Mouse (Mus musculus) cortical plate, adult 2 months (tissue): ENCODE measurements at regions not wholly inside any gene's neighbourhood (a gene's known extent, or its start where the extent isn't known, plus 50 kb on each side); places are given as distances from the start of the nearest gene placed in this dataset.

Source experiments
- H3K27ac ChIP-seq: fragments of 200-500 bp; 2 replicates; pipeline ENCODE4 v1.5.1; 2012; ENCODE audit warnings: low read length, control low read depth, inconsistent platforms; ENCODE audit not compliant: insufficient read depth
- H3K4me1 ChIP-seq: fragments of 200-500 bp; 2 replicates; pipeline ENCODE4 v1.6.1; 2011; ENCODE audit warnings: low read length; ENCODE audit not compliant: control insufficient read depth, insufficient read depth
- H3K4me3 ChIP-seq: fragments of 200-500 bp; 2 replicates; pipeline ENCODE4 v1.5.1; 2011; ENCODE audit warnings: mild to moderate bottlenecking, low read length, control low read depth; ENCODE audit not compliant: insufficient read depth
- CTCF ChIP-seq: fragments of 200-500 bp; IDR thresholded peaks from 2 replicates; pipeline ENCODE4 v1.5.1; 2011; ENCODE audit warnings: mild to moderate bottlenecking, control low read depth, low read length; ENCODE audit not compliant: insufficient read depth; ENCODE audit errors: extremely low read depth
- POLR2A ChIP-seq: fragments of 200-500 bp; IDR thresholded peaks from 2 replicates; pipeline ENCODE4 v1.6.1; 2011; ENCODE audit warnings: mild to moderate bottlenecking, low read length, control low read depth; ENCODE audit not compliant: insufficient read depth; ENCODE audit errors: extremely low read depth

GRCm38 (mm10) chr12:29290591-29291351 lies 237.4 kb upstream of the Myt1l start:
- Histone ChIP-seq H3K27ac (peak overlapping the region; percentile 55), H3K4me1 (peaks cover 2% of the 10 kb centered on the region; the same call in 1 of the 2 replicates), H3K4me3 (peak overlapping the region; percentile 31)
- TF ChIP-seq CTCF (no peak), POLR2A (peak; percentile 97)

- no peak for TF ChIP-seq CTCF
- TF ChIP-seq POLR2A = no peak
- H3K4me3 ChIP-seq = no peak overlapping the region
- no peak overlapping the region for H3K27ac ChIP-seq
- no peaks in the 10 kb centered on the region for H3K4me1 ChIP-seq
Measured at GRCm38 (mm10) chr12:29297984-29298383, 230.2 kb upstream of the Myt1l start.

- no peak overlapping the region for H3K4me3 ChIP-seq
- H3K27ac ChIP-seq = no peak overlapping the region
- H3K4me1 ChIP-seq = no peaks in the 10 kb centered on the region
- TF ChIP-seq POLR2A = no peak
- TF ChIP-seq CTCF = no peak
Measured at GRCm38 (mm10) chr12:29315636-29316035, 212.5 kb upstream of the Myt1l start.

- Histone ChIP-seq H3K4me1 (no peaks in the 10 kb centered on the region), H3K27ac (no peak overlapping the region), H3K4me3 (no peak overlapping the region)
- no peak for TF ChIP-seq POLR2A
- TF ChIP-seq CTCF = no peak
Measured at GRCm38 (mm10) chr12:29321468-29321867, 206.7 kb upstream of the Myt1l start.

- Histone ChIP-seq H3K27ac (no peak overlapping the region), H3K4me3 (no peak overlapping the region), H3K4me1 (no peaks in the 10 kb centered on the region)
- TF ChIP-seq POLR2A (no peak), CTCF (no peak)
Measured at GRCm38 (mm10) chr12:29323534-29323933, 204.7 kb upstream of the Myt1l start.

DNA sequence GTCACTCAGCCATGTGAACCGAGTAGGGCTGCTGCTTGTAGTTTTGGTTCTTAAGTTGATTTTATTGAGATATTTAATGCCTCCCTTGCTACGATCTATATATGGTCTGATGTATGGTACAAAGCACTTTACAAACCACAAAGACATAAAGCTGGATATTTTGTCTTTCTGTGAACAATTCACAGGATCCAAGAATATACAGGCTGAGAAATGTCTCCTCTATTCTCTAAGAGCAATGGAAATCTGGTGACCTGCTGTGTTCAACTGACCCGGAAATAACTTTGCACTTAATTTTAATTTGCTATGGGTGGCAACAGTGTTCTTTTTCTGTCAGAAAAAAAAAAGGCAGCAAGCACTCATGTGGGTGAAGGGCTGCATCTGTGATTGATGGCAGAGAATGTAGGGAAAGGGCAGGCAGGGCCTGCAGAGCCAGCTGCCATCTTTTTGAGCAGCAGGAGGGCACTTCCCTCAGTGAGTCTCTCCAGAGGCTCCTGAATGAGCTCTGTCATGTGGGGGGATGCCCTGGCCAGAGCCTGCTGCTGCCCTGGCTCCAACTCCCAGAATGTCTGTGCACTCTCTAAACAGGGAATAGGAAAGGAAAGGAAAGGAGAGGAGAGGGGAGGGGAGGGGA lies 192.2 kb upstream of the Myt1l start:
- Histone ChIP-seq H3K4me3 (no peak overlapping the region), H3K4me1 (no peaks in the 10 kb centered on the region), H3K27ac (no peak overlapping the region)
- no peak for TF ChIP-seq CTCF
- TF ChIP-seq POLR2A = no peak

DNA sequence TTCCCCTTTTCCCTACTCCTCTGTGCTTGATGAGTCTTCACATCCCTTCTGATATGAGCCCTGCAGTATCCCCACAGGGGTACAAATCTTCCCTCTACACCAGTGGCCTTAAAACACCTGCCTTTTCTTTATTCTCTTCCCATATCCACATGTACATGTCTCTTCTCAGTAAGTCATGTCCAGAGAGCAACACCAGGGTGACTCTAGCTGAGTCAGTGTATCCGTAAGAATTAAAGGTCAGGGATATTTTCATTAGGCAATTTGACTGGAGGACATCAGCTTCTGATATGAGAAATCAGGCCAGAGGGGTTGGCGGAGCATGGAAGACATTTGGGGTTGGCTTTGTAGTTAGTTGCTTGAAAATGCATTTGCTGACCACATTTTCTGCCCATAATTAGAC lies 190.8 kb upstream of the Myt1l start:
- Histone ChIP-seq H3K4me1 (no peaks in the 10 kb centered on the region), H3K4me3 (no peak overlapping the region), H3K27ac (no peak overlapping the region)
- TF ChIP-seq CTCF (no peak), POLR2A (no peak)

DNA sequence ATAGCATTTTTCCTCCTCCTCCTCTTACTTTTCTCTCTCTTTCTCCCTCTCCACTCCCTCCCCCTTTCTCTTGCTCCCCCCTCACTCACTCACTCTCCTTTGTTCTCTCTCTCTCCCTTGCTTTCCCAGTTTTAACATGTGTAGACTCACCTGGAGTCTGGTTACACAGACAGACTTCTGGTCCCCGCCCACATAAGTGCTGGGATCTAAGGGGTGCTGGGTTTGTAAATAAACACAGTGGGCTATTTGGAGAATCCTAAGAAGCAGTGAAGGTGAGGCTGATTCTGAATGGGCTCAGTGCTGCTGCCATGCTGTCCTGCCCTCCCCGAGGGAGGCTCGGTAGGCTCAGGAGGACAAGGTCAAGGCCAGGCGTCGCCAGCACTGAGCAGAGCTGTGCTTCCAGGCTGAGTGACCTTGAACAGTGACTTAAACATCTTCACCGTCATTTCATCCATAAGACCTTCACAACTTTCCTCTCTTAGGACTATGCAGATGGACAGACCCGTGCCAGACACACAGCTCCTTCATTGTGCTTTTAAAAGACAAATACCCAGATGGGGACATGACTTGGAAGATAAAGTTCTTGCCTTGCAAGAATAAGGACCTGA lies 186.7 kb upstream of the Myt1l start:
- H3K4me1 ChIP-seq = peaks cover 5% of the 10 kb centered on the region
- H3K27ac ChIP-seq = no peak overlapping the region
- no peak overlapping the region for H3K4me3 ChIP-seq
- TF ChIP-seq CTCF (no peak), POLR2A (no peak)

GRCm38 (mm10) chr12:29343147-29343852 lies 184.9 kb upstream of the Myt1l start:
- Histone ChIP-seq H3K4me1 (peaks cover 6% of the 10 kb centered on the region), H3K27ac (no peak overlapping the region), H3K4me3 (no peak overlapping the region)
- TF ChIP-seq POLR2A (no peak), CTCF (no peak)

- H3K4me3 ChIP-seq = no peak overlapping the region
- H3K4me1 ChIP-seq = peaks cover 7% of the 10 kb centered on the region
- TF ChIP-seq POLR2A = no peak
- TF ChIP-seq CTCF = no peak
- no peak overlapping the region for H3K27ac ChIP-seq
Measured at GRCm38 (mm10) chr12:29348698-29349097, 179.5 kb upstream of the Myt1l start.
